Mouse (Mus musculus) ES-Bruce4 (cell line): ENCODE data around the gene Tatdn3.

Experiments
- CTCF ChIP-seq: IDR thresholded peaks from one replicate; pipeline ENCODE4 v1.8.1; 2011; ENCODE audit warnings: low read depth, low read length
- POLR2A ChIP-seq: IDR thresholded peaks from one replicate; pipeline ENCODE4 v1.8.1; 2011; ENCODE audit warnings: low read length; ENCODE audit not compliant: insufficient read depth

DNA sequence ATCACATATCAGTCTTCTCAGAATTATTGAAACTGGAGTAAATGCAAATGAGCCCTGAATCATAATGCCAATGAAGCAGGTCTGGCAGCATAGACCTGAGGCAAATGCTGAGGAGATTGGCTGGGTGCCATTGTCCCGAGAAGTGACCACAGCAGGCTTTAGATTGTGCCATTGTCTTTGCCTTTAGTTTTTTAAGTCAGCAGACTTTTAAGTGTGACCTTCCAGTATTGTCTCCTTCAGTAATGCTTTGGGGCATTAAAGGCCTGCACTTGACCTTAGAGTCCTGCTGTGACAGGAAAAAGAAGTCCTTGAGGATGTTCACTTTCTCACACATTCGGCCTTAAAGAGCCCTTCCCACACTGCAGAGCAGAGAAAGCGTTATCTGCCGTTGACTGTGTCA is 7.5 kb upstream of the Tatdn3 start:
- no peak for TF ChIP-seq POLR2A
- TF ChIP-seq CTCF, result no peak
